Mouse (Mus musculus): Measurements from ENCODE around the gene Pheta2. TPM values are rescaled to one million over a fixed set of nuclear protein-coding genes. Genes with fewer than 3 reads are reported as not detected.

The Pheta2 gene
- polyA plus RNA-seq, 1 experiment from 2014 or later, result 1.1 TPM

GRCm38 (mm10) chr15:82374437-82374836 lies 35.7 kb downstream of the Pheta2 start:
- Histone ChIP-seq H3K9ac (ENCODE audit: low read depth, low read length) (no peak overlapping the region), H3K27me3 (ENCODE audit: control insufficient read depth, insufficient read depth, low read depth, low read length) (no peaks in the 10 kb centered on the region), H3K4me1 (ENCODE audit: control insufficient read depth, insufficient read depth, low read length) (no peaks in the 10 kb centered on the region), H3K27ac (ENCODE audit: low read length) (no peak overlapping the region), H3K9me3 (replicated peaks; ENCODE audit: control insufficient read depth, low read length, poor library complexity, severe bottlenecking) (no peaks in the 10 kb centered on the region), H3K36me3 (ENCODE audit: control insufficient read depth, insufficient read depth, low read length) (no peaks in the 10 kb centered on the region), H3K4me2 (ENCODE audit: low read length) (no peak overlapping the region), H3K4me3 (ENCODE audit: low read depth, low read length) (no peak overlapping the region)
- WGBS, result 76% methylated on average over 5 of the region's 5 CpGs
- ATAC-seq, result no peak

DNA sequence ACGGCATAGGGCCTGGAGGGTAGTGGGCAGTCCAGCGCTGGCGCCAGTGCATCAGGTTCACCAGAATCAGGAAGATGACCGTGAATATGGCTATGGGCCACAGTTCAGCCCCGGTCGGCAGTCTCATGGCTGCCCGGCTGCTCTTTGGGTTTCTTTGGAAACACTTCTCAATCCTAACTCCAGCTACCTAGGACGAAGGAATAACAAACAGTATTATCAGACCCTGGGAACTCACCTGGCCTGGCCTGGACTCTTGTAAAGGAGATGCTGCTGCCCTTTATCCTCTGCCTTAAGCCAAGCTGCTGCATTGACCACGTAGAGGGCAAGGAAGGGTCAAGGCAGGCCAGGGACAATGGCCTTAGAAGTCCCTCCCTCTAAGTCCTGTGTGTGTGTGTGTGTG lies 37.1 kb downstream of the Pheta2 start:
- H3K27ac ChIP-seq (ENCODE audit: low read length), result no peak overlapping the region
- H3K36me3 ChIP-seq (ENCODE audit: control insufficient read depth, insufficient read depth, low read length), result no peaks in the 10 kb centered on the region

GRCm38 (mm10) chr15:82376393-82377138 lies 37.8 kb downstream of the Pheta2 start:
- H3K27ac ChIP-seq (ENCODE audit: low read length), result no peak overlapping the region
- H3K4me3 ChIP-seq (ENCODE audit: low read depth, low read length), result no peak overlapping the region
- no peak overlapping the region for H3K9ac ChIP-seq (ENCODE audit: low read depth, low read length)
- 66% methylated on average over 17 of the region's 17 CpGs for WGBS
- H3K4me2 ChIP-seq (ENCODE audit: low read length), result no peak overlapping the region
- H3K27me3 ChIP-seq (ENCODE audit: control insufficient read depth, insufficient read depth, low read depth, low read length), result no peaks in the 10 kb centered on the region
- no peaks in the 10 kb centered on the region for H3K36me3 ChIP-seq (ENCODE audit: control insufficient read depth, insufficient read depth, low read length)
- ATAC-seq, result no peak
- peaks cover 3% of the 10 kb centered on the region; the same call in 1 of the 2 replicates for H3K4me1 ChIP-seq (ENCODE audit: control insufficient read depth, insufficient read depth, low read length)
- H3K9me3 ChIP-seq (replicated peaks; ENCODE audit: control insufficient read depth, low read length, poor library complexity, severe bottlenecking), result no peaks in the 10 kb centered on the region

More for the DNA sequence above, 37.1 kb downstream of the Pheta2 start:
- Histone ChIP-seq H3K4me1 (ENCODE audit: control insufficient read depth, insufficient read depth, low read length) (no peaks in the 10 kb centered on the region; the same call in 1 of the 2 replicates), H3K27me3 (ENCODE audit: control insufficient read depth, insufficient read depth, low read depth, low read length) (no peaks in the 10 kb centered on the region), H3K4me2 (ENCODE audit: low read length) (no peak overlapping the region), H3K4me3 (ENCODE audit: low read depth, low read length) (no peak overlapping the region), H3K9ac (ENCODE audit: low read depth, low read length) (no peak overlapping the region), H3K9me3 (replicated peaks; ENCODE audit: control insufficient read depth, low read length, poor library complexity, severe bottlenecking) (no peaks in the 10 kb centered on the region)
- no peak for ATAC-seq
- WGBS, result 87% methylated on average over 9 of the region's 9 CpGs

GRCm38 (mm10) chr15:82377701-82378100 lies 39.0 kb downstream of the Pheta2 start:
- Histone ChIP-seq H3K27ac (ENCODE audit: low read length) (no peak overlapping the region), H3K9me3 (replicated peaks; ENCODE audit: control insufficient read depth, low read length, poor library complexity, severe bottlenecking) (no peaks in the 10 kb centered on the region), H3K4me1 (ENCODE audit: control insufficient read depth, insufficient read depth, low read length) (peaks cover 3% of the 10 kb centered on the region; the same call in 1 of the 2 replicates), H3K27me3 (ENCODE audit: control insufficient read depth, insufficient read depth, low read depth, low read length) (no peaks in the 10 kb centered on the region), H3K36me3 (ENCODE audit: control insufficient read depth, insufficient read depth, low read length) (no peaks in the 10 kb centered on the region), H3K4me2 (ENCODE audit: low read length) (no peak overlapping the region), H3K4me3 (ENCODE audit: low read depth, low read length) (no peak overlapping the region), H3K9ac (ENCODE audit: low read depth, low read length) (no peak overlapping the region)
- WGBS, result 84% methylated on average over 5 of the region's 5 CpGs
- ATAC-seq, result no peak

- no peak for ATAC-seq
- H3K9ac ChIP-seq (ENCODE audit: low read depth, low read length), result no peak overlapping the region
- H3K4me1 ChIP-seq (ENCODE audit: control insufficient read depth, insufficient read depth, low read length), result peaks cover 3% of the 10 kb centered on the region; the same call in 1 of the 2 replicates
- H3K27me3 ChIP-seq (ENCODE audit: control insufficient read depth, insufficient read depth, low read depth, low read length), result no peaks in the 10 kb centered on the region
- WGBS, result 52% methylated on average over 15 of the region's 15 CpGs
- no peaks in the 10 kb centered on the region for H3K36me3 ChIP-seq (ENCODE audit: control insufficient read depth, insufficient read depth, low read length)
- H3K4me3 ChIP-seq (ENCODE audit: low read depth, low read length), result no peak overlapping the region
- H3K9me3 ChIP-seq (replicated peaks; ENCODE audit: control insufficient read depth, low read length, poor library complexity, severe bottlenecking), result no peaks in the 10 kb centered on the region
- 0 out of 2 replicates have a peak overlapping the region, but pooled peaks have one; percentile 15 for H3K27ac ChIP-seq (ENCODE audit: low read length)
- no peak overlapping the region for H3K4me2 ChIP-seq (ENCODE audit: low read length)
These were observed 39.8 kb downstream of the Pheta2 start for GRCm38 (mm10) chr15:82378261-82379180.

DNA sequence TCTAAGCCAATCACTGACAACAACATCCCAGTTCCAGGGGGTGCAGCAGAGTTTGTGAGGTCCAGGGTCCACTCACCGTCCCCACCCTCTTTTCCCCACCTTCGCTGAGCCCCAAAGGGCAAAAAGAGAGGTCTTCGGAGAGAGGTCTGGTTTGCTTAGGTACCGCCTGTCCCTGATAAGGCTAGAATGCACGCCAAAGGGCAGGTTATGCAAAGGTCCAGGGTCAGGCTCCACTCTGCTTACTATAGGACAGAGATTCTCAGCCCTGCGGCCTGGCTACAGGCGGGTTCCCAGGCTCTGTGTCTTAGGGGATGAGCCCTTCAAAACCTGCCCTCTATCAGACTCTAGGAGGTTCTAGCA lies 40.7 kb downstream of the Pheta2 start:
- Histone ChIP-seq H3K9me3 (replicated peaks; ENCODE audit: control insufficient read depth, low read length, poor library complexity, severe bottlenecking) (no peaks in the 10 kb centered on the region), H3K9ac (ENCODE audit: low read depth, low read length) (0 out of 2 replicates have a peak overlapping the region, but pooled peaks have one; percentile 45), H3K27me3 (ENCODE audit: control insufficient read depth, insufficient read depth, low read depth, low read length) (no peaks in the 10 kb centered on the region), H3K36me3 (ENCODE audit: control insufficient read depth, insufficient read depth, low read length) (no peaks in the 10 kb centered on the region), H3K4me1 (ENCODE audit: control insufficient read depth, insufficient read depth, low read length) (peaks cover 3% of the 10 kb centered on the region; the same call in 1 of the 2 replicates), H3K4me3 (ENCODE audit: low read depth, low read length) (peak overlapping the region; percentile 32), H3K27ac (ENCODE audit: low read length) (no peak overlapping the region), H3K4me2 (ENCODE audit: low read length) (peak overlapping the region; percentile 65; the same call in 1 of the 2 replicates)
- 0 out of 2 replicates have a peak, but pooled peaks have one; percentile 11 for ATAC-seq
- 16% methylated on average over 7 of the region's 7 CpGs for WGBS

- 3% methylated on average over 16 of the region's 24 CpGs for WGBS
- H3K4me1 ChIP-seq (ENCODE audit: control insufficient read depth, insufficient read depth, low read length), result peaks cover 3% of the 10 kb centered on the region; the same call in 1 of the 2 replicates
- H3K4me2 ChIP-seq (ENCODE audit: low read length), result peak within 1 kb of the TSS; percentile 65
- H3K9me3 ChIP-seq (replicated peaks; ENCODE audit: control insufficient read depth, low read length, poor library complexity, severe bottlenecking), result no peaks in the 10 kb centered on the region
- H3K4me3 ChIP-seq (ENCODE audit: low read depth, low read length), result peak within 1 kb of the TSS; percentile 32
- H3K9ac ChIP-seq (ENCODE audit: low read depth, low read length), result peak within 1 kb of the TSS; percentile 45
- H3K36me3 ChIP-seq (ENCODE audit: control insufficient read depth, insufficient read depth, low read length), result no peaks in the 10 kb centered on the region
- ATAC-seq, result peak; percentile 32; the same call in 1 of the 2 replicates
- H3K27me3 ChIP-seq (ENCODE audit: control insufficient read depth, insufficient read depth, low read depth, low read length), result no peaks in the 10 kb centered on the region
- H3K27ac ChIP-seq (ENCODE audit: low read length), result no peak within 1 kb of the TSS
These were observed 41.4 kb downstream of the Pheta2 start, which contains the start of gene Cyp2d22 for GRCm38 (mm10) chr15:82379871-82380713. Gene Cyp2d22, minus strand, starts transcription at chr15:82380260.

DNA sequence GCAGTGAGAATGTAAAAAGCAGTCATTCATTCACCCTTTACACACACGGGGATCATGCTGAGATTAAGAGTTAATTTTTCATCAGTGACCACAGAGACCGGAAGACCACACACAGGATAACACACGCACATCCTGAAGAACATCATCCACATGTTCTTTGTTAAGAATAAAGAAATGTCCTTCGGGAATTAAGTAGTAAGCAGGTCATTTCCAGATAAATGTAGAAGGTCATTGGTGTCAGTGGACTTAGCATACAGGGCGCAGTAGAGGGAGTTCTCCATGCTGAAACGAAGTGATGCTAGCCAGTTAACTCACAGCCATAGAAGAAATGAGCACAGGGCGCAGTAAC lies 41.9 kb downstream of the Pheta2 start:
- WGBS, result 29% methylated on average over 7 of the region's 7 CpGs
- peak overlapping the region; percentile 65 for H3K4me2 ChIP-seq (ENCODE audit: low read length)

More for the DNA sequence above, 41.9 kb downstream of the Pheta2 start:
- Histone ChIP-seq H3K27me3 (ENCODE audit: control insufficient read depth, insufficient read depth, low read depth, low read length) (no peaks in the 10 kb centered on the region), H3K4me1 (ENCODE audit: control insufficient read depth, insufficient read depth, low read length) (peaks cover 3% of the 10 kb centered on the region; the same call in 1 of the 2 replicates), H3K9me3 (replicated peaks; ENCODE audit: control insufficient read depth, low read length, poor library complexity, severe bottlenecking) (no peaks in the 10 kb centered on the region), H3K9ac (ENCODE audit: low read depth, low read length) (peak overlapping the region; percentile 42), H3K36me3 (ENCODE audit: control insufficient read depth, insufficient read depth, low read length) (no peaks in the 10 kb centered on the region), H3K27ac (ENCODE audit: low read length) (no peak overlapping the region), H3K4me3 (ENCODE audit: low read depth, low read length) (peak overlapping the region; percentile 32)
- no peak for ATAC-seq

Data from midbrain, embryonic 16.5 days (tissue).